Mouse (Mus musculus) forebrain, embryonic 15.5 days (tissue): ENCODE results near the gene Fbxw26. TPM values are rescaled to one million over a fixed set of nuclear protein-coding genes. Genes with fewer than 3 reads are reported as not detected.
"Not testable (repeated sequence)": the region's sequence is repeated elsewhere in the genome, so short reads cannot be mapped to it uniquely, and the experiment has no call there.

ENCODE experiments used
- ATAC-seq: fragments of 200-750 bp; cut with Nextera tagmentation; replicated peaks from 2 replicates; pipeline ENCODE4 v1.8.0; 2017; ENCODE audit warnings: mild to moderate bottlenecking, moderate TSS enrichment, moderate library complexity
- H3K27ac ChIP-seq: fragments of 300-500 bp; sonication (generic); replicated peaks from 2 replicates; pipeline ENCODE4 v1.5.1; 2015; ENCODE audit warnings: mild to moderate bottlenecking, inconsistent platforms
- H3K27me3 ChIP-seq: fragments of 300-500 bp; sonication (generic); 2 replicates; pipeline ENCODE4 v1.6.1; 2015; ENCODE audit warnings: inconsistent platforms
- H3K36me3 ChIP-seq: fragments of 300-500 bp; sonication (generic); 2 replicates; pipeline ENCODE4 v1.6.1; 2015; ENCODE audit warnings: mild to moderate bottlenecking, inconsistent platforms
- H3K4me1 ChIP-seq: fragments of 300-500 bp; sonication (generic); 2 replicates; pipeline ENCODE4 v1.6.1; 2015; ENCODE audit warnings: inconsistent platforms
- H3K4me2 ChIP-seq: fragments of 300-500 bp; sonication (generic); replicated peaks from 2 replicates; pipeline ENCODE4 v1.6.1; 2015; ENCODE audit warnings: mild to moderate bottlenecking, inconsistent platforms
- H3K4me3 ChIP-seq: fragments of 300-500 bp; sonication (generic); 2 replicates; pipeline ENCODE4 v1.5.1; 2015; ENCODE audit warnings: mild to moderate bottlenecking, inconsistent platforms
- H3K9ac ChIP-seq: fragments of 300-500 bp; sonication (generic); replicated peaks from 2 replicates; pipeline ENCODE4 v1.6.1; 2015; ENCODE audit warnings: mild to moderate bottlenecking, inconsistent platforms
- H3K9me3 ChIP-seq: fragments of 300-500 bp; sonication (generic); 2 replicates; pipeline ENCODE4 v1.6.1; 2016; ENCODE audit warnings: inconsistent platforms
- WGBS: fragments of 180-500 bp; shearing (Covaris S2); methylation state at CpG from one replicate; pipeline ENCODE4 v1.1.7; 2015; ENCODE audit warnings: mixed read lengths; 5-methylcytosine and 5-hydroxymethylcytosine counted together
- polyA plus RNA-seq: library from polyadenylated mRNA; unstranded; fragments of >200 nt; fragmentation: Nextera tagmentation; extraction: Ambion mirVana; gene quantifications from 2 replicates; pipeline ENCODE4 v1.2.1, GENCODE M21; 2015

The Fbxw26 gene
- not detected in 2 replicates for polyA plus RNA-seq

GRCm38 (mm10) chr9:109745989-109746388 lies at the start of gene Fbxw26:
Gene Fbxw26 (minus strand): TSS chr9:109746089.
- not testable (repeated sequence) for H3K9me3 ChIP-seq, H3K4me1 ChIP-seq, ATAC-seq, H3K4me3 ChIP-seq, H3K27me3 ChIP-seq, H3K4me2 ChIP-seq, H3K27ac ChIP-seq, H3K36me3 ChIP-seq, H3K9ac ChIP-seq
- WGBS = 87% methylated on average over 3 of the region's 3 CpGs

DNA sequence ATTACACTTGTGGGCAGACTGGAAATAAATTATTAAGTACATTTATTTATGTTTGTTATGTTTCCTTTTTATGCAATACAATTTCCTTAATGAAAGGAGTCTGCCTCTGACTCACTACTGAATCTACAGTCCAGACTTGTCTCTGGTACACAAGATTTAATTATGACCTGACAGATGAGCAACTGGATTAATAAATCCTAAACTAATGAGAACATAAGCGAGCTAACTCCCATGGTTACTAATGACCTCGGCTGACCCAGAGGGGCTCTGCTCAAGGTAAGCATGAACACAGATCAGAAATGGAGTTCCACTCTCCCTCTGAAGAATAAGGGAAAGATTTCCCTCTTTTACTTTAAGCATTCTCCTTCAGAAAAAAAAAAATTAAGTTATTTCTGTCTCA lies 49.3 kb upstream of the Fbxw26 start:
- Histone ChIP-seq H3K4me3 (no peak overlapping the region), H3K36me3 (no peaks in the 10 kb centered on the region), H3K27me3 (no peaks in the 10 kb centered on the region), H3K4me2 (no peak overlapping the region), H3K9ac (no peak overlapping the region), H3K9me3 (no peaks in the 10 kb centered on the region), H3K4me1 (no peaks in the 10 kb centered on the region), H3K27ac (no peak overlapping the region)
- no peak for ATAC-seq
- 69% methylated on average over 2 of the region's 2 CpGs for WGBS

DNA sequence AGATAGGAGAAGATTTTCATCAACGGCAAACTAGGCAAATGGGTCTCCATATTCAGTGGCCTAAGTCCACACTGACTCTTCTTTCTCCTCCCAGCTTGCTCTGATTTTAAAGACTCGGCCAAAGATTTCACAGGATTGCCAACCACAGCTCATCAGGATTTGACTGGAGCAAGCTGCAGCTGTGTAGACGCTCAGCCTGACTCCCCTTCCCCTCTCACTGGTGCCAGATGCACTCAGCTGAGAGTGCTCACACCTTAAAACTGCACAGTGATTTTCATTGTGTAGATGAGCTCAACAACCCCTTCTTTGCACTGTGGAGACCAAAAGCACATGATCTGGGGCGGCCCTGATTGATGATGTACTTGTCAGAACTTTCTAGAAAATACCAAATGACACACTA lies 44.7 kb upstream of the Fbxw26 start, which contains the start of gene Fbxw27:
TSS of gene Fbxw27 (minus strand) at position 101 of the 400 bp plus-strand sequence.
- 83% methylated on average over 4 of the region's 4 CpGs for WGBS
- ATAC-seq = not testable (repeated sequence)

GRCm38 (mm10) chr9:109766841-109767240 lies 21.0 kb upstream of the Fbxw26 start:
- H3K27ac ChIP-seq, ATAC-seq, H3K4me3 ChIP-seq, H3K27me3 ChIP-seq, H3K9me3 ChIP-seq, H3K4me1 ChIP-seq, H3K4me2 ChIP-seq, H3K36me3 ChIP-seq, H3K9ac ChIP-seq: not testable (repeated sequence)
- 78% methylated on average over 1 of the region's 1 CpGs for WGBS

More for the DNA sequence above, 44.7 kb upstream of the Fbxw26 start, which contains the start of gene Fbxw27:
- not testable (repeated sequence) for H3K36me3 ChIP-seq, H3K4me2 ChIP-seq, H3K4me1 ChIP-seq, H3K27me3 ChIP-seq, H3K27ac ChIP-seq, H3K9ac ChIP-seq, H3K4me3 ChIP-seq, H3K9me3 ChIP-seq

DNA sequence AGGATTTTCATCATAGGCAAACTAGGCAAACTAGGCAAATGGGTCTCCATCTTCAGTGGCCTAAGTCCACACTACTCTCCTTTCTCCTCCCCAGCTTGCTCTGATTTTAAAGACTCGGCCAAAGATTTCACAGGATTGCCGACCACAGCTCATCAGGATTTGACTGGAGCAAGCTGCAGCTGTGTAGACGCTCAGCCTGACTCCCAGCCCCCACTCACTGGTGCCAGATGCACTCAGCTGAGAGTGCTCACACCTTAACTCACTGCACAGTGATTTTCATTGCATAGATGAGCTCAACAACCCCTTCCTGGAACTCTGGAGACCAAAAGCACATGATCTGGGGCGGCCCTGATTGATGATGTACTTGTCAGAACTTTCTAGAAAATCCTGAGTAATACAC lies 43.3 kb downstream of the Fbxw26 start, which contains the start of gene Fbxw18:
TSS of gene Fbxw18 (minus strand) at position 101 of the 400 bp plus-strand sequence.
- H3K4me1 ChIP-seq = not testable (repeated sequence)
- 79% methylated on average over 4 of the region's 4 CpGs for WGBS

GRCm38 (mm10) chr9:109685299-109685698 lies 60.6 kb downstream of the Fbxw26 start:
- no peak overlapping the region for H3K4me3 ChIP-seq
- no peak overlapping the region for H3K27ac ChIP-seq
- WGBS = 7% methylated on average over 1 of the region's 1 CpGs
- no peak for ATAC-seq
- H3K9ac ChIP-seq = no peak overlapping the region
- H3K4me2 ChIP-seq = no peak overlapping the region
- H3K4me1 ChIP-seq = no peaks in the 10 kb centered on the region
- no peaks in the 10 kb centered on the region for H3K36me3 ChIP-seq
- no peaks in the 10 kb centered on the region for H3K9me3 ChIP-seq
- H3K27me3 ChIP-seq = no peaks in the 10 kb centered on the region

More for the DNA sequence above, 43.3 kb downstream of the Fbxw26 start, which contains the start of gene Fbxw18:
- not testable (repeated sequence) for H3K9ac ChIP-seq, H3K4me3 ChIP-seq, H3K27me3 ChIP-seq, ATAC-seq, H3K4me2 ChIP-seq, H3K9me3 ChIP-seq, H3K36me3 ChIP-seq, H3K27ac ChIP-seq

Other genes starting within 250 kb of the Fbxw26 start
- gene Fbxw15, start 177.8 kb downstream of the Fbxw26 start, polyA plus RNA-seq = not detected in 2 replicates
- not detected in 2 replicates for gene Fbxw24, start 120.0 kb downstream of the Fbxw26 start, polyA plus RNA-seq
- gene Fbxw25, start 81.4 kb downstream of the Fbxw26 start, polyA plus RNA-seq = not detected in 2 replicates
- gene Fbxw18, start 43.4 kb downstream of the Fbxw26 start, polyA plus RNA-seq = not detected in 2 replicates
- gene Fbxw27, start 44.6 kb upstream of the Fbxw26 start, polyA plus RNA-seq = 0.14 TPM in 1 of 2 replicates, not detected in the other
- not detected in 2 replicates for gene Spink8, start 66.2 kb upstream of the Fbxw26 start, polyA plus RNA-seq
- 55.7 and 60.6 TPM in 2 replicates for gene Nme6, start 86.7 kb upstream of the Fbxw26 start, polyA plus RNA-seq
- gene Camp, start 103.5 kb upstream of the Fbxw26 start, polyA plus RNA-seq = 0.47 and 0.60 TPM in 2 replicates
- 21.4 and 22.7 TPM in 2 replicates for gene Cdc25a, start 129.5 kb upstream of the Fbxw26 start, polyA plus RNA-seq
- gene Map4, start 185.4 kb upstream of the Fbxw26 start, polyA plus RNA-seq = 117 and 119 TPM in 2 replicates